Mouse (Mus musculus) MN1 (cell line): ENCODE data around the gene Mogs.
A peak's percentile ranks its signal among the peaks of the same experiment; 100 is the strongest.

Experiments used
- DNase-seq: peaks from one replicate; pipeline ENCODE4 v3.0.0-alpha.2; 2016; ENCODE audit warnings: low spot score

Mogs gene

GRCm38 (mm10) chr6:83115011-83115671 is at the start of gene Mogs:
Gene Mogs, plus strand, starts transcription at chr6:83115496.
- DNase-seq: peak; percentile 94

GRCm38 (mm10) chr6:83065995-83066394 is 49.3 kb upstream of the Mogs start:
- DNase-seq: no peak

GRCm38 (mm10) chr6:83066441-83066840 is 48.9 kb upstream of the Mogs start:
- DNase-seq: no peak

- DNase-seq: no peak
Measured at GRCm38 (mm10) chr6:83068221-83068620, 47.1 kb upstream of the Mogs start.

GRCm38 (mm10) chr6:83068706-83069487 is 46.4 kb upstream of the Mogs start:
- no peak for DNase-seq

- no peak for DNase-seq
Measured at GRCm38 (mm10) chr6:83069488-83070246, 45.6 kb upstream of the Mogs start.

- no peak for DNase-seq
Measured at GRCm38 (mm10) chr6:83070247-83070310, 45.2 kb upstream of the Mogs start, which contains the start of gene Tlx2. Gene Tlx2, minus strand, starts transcription at chr6:83070293.

GRCm38 (mm10) chr6:83070311-83071219 is 44.7 kb upstream of the Mogs start:
- peak; percentile 51 for DNase-seq

- DNase-seq: no peak
Measured at GRCm38 (mm10) chr6:83071220-83071619, 44.1 kb upstream of the Mogs start.

GRCm38 (mm10) chr6:83074979-83075378 is 40.3 kb upstream of the Mogs start:
- no peak for DNase-seq

- DNase-seq: peak; percentile 74
Measured at GRCm38 (mm10) chr6:83077630-83078323, 37.5 kb upstream of the Mogs start, which contains the start of gene Pcgf1. Gene Pcgf1, plus strand, starts transcription at chr6:83077869.

- peak; percentile 98 for DNase-seq
Measured at GRCm38 (mm10) chr6:83078324-83078858, 36.9 kb upstream of the Mogs start.

- no peak for DNase-seq
Measured at GRCm38 (mm10) chr6:83080210-83080609, 35.1 kb upstream of the Mogs start.

GRCm38 (mm10) chr6:83083497-83083896 is 31.8 kb upstream of the Mogs start:
- DNase-seq: no peak

GRCm38 (mm10) chr6:83084477-83084876 is 30.8 kb upstream of the Mogs start:
- no peak for DNase-seq

- DNase-seq: no peak
Measured at GRCm38 (mm10) chr6:83086121-83087035, 28.9 kb upstream of the Mogs start, which contains the start of gene Lbx2. Gene Lbx2, plus strand, starts transcription at chr6:83086367.

GRCm38 (mm10) chr6:83087205-83087925 is 27.9 kb upstream of the Mogs start:
- DNase-seq: peak; percentile 71

- DNase-seq: no peak
Measured at GRCm38 (mm10) chr6:83087926-83088260, 27.4 kb upstream of the Mogs start.

- no peak for DNase-seq
Measured at GRCm38 (mm10) chr6:83092416-83093127, 22.7 kb upstream of the Mogs start.
